Mouse (Mus musculus): Measurements from ENCODE around the gene Zdhhc23.

The Zdhhc23 gene

GRCm38 (mm10) chr16:43970426-43970825 lies 9.2 kb downstream of the Zdhhc23 start:
- DNase-seq (ENCODE audit: low spot score) = no peak

DNA sequence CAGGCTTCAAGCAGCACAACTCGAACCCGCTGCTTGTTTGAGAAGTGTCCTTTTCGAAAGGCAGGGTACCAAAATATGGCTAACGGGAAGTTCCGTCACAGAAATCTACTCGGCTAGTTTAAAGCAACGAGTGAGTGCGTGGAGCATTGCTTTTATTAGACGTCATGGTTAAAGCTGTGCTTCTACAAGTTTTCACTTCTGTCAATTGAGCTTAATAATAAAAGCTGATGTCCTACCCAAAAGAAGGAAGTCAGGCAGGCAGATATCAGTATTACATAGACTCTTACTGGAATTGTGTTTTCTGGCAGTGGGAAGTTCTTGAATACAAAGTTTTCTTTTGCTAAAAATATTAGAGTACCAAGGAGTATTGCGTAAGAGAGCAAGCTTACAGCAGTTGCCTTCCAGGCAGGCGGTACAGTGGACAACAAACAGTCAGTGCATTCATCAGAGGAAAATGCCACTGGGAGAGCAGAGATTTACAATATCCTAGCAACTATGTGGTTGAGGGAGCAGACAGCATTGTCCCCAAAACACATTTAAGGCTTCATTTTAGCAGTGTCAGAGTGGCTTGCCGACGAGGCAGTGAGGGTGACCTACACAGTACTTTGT lies 13.7 kb downstream of the Zdhhc23 start:
- DNase-seq (ENCODE audit: low spot score) = no peak

GRCm38 (mm10) chr16:43963780-43964179 lies 15.8 kb downstream of the Zdhhc23 start:
- no peak for DNase-seq (ENCODE audit: low spot score)

DNA sequence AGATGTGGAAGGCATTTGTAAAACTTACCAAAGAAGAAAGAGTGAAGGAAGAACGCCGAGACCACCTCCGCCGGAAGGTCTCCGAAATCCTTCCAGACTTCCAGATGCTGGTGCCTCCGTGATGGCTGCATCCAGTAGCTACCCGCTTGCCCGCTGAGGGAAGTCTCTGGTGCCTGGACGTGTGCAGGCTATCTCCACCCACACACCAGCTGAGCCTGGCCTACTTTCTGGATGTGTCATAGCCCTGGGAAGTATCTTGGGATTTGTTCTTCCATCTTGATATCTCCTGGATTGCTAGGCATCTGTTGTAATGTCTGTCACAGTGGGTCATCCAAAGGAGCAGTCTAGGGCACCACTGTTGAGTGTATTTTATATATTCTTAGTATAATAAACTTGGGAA lies 16.3 kb downstream of the Zdhhc23 start:
- DNase-seq (ENCODE audit: low spot score) = no peak

DNA sequence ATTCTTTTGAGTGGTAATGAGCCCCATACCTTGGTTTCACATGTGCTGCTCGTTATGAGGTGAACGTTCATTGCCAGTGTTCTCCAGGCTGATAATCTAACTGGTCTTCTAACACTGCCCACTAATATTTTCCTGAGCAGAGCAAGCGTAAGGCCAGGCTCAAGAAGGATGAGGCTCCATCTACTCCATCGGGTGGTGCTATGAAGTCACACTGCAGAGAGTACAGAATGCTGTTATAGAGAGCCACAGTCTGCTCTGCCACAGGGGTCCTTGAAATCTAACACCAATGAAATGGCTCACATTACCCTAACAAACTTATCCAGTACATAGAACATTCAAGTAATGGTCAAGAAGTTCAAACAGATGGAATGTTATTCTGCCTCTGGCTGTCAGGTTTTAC lies 21.6 kb downstream of the Zdhhc23 start:
- DNase-seq (ENCODE audit: low spot score) = no peak

DNA sequence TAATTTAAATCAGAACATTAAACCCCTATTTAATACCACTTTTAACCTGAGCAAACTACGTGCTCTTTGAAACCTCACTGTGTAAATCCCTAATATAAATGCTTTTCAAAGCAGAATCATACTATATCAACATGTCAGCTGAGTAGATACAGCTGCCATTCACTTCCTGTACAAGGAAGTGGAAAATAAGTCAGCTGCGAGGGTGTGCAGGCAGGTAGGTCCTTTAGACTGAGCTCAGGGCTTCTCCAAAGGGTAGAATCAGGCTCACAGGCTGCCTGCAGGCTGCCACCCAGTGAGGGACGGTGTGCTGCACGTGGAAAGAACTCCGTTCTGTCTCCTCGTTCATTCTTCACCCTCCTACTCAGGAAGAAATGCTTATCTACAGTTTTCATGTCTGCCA lies 24.7 kb downstream of the Zdhhc23 start:
- DNase-seq (ENCODE audit: low spot score) = no peak

- DNase-seq (ENCODE audit: low spot score) = no peak
Observed at GRCm38 (mm10) chr16:43951591-43951990, 28.0 kb downstream of the Zdhhc23 start.

DNA sequence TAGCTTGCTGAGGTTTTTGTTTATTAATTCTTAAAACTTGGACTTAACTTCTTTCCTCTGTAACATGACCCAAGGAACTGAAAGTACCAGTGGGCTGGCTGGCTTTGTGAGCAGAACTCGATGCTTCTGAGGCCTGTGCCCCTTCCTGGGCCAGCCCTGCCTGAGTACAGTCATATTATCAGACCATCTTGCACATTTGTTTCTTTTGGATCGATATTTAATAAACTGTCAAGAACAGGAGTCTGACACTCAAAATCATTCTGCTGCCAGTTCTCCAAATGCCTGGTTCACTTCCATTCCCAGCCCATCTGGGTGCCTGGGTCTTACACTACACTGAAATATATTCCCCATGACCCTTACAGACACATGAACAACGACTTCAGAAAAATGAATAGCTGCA lies 33.7 kb downstream of the Zdhhc23 start:
- DNase-seq (ENCODE audit: low spot score) = no peak

GRCm38 (mm10) chr16:43945351-43945750 lies 34.2 kb downstream of the Zdhhc23 start:
- no peak for DNase-seq (ENCODE audit: low spot score)

GRCm38 (mm10) chr16:43940846-43941245 lies 38.7 kb downstream of the Zdhhc23 start:
- DNase-seq (ENCODE audit: low spot score) = no peak

DNA sequence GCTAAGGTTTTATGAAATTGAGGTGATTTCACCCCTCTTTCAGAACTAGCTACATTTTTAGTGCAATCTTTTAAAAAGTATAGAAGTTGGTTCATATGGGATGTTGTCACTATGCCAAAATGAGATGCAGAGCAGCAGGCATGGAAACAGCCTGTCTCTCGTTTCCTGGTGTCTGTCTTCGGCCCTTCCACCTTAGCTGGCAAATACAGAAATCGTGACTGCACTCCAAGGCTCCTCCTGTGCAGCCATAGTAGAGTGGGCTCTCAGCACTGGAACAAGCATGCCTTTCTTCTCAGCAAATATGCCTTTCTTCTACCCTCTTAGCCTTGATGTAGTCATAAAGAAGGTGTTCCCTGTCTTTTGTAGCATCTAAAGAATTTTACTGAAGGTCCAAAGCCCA lies 43.7 kb downstream of the Zdhhc23 start:
- no peak for DNase-seq (ENCODE audit: low spot score)

DNA sequence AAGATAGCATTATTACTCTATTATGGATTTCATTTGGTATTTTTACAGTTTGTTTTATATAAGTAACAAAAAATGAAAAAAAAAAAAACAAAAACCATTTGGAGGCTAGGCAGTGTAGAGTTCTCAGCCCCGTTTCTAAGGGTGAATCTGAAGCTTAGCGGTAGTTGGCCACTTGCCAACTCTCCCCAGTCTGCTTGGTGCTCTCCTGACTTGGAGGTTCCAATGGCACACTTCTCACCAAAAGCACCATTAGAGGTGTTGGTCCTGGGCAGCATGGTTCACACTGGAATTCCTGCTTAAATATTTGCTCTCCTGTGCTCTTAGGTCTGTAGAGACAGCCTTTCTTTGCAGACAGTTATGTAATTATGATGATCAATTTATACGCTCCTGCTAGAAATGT lies 44.2 kb downstream of the Zdhhc23 start:
- DNase-seq (ENCODE audit: low spot score) = no peak

GRCm38 (mm10) chr16:43934856-43935255 lies 44.7 kb downstream of the Zdhhc23 start:
- DNase-seq (ENCODE audit: low spot score) = no peak

DNA sequence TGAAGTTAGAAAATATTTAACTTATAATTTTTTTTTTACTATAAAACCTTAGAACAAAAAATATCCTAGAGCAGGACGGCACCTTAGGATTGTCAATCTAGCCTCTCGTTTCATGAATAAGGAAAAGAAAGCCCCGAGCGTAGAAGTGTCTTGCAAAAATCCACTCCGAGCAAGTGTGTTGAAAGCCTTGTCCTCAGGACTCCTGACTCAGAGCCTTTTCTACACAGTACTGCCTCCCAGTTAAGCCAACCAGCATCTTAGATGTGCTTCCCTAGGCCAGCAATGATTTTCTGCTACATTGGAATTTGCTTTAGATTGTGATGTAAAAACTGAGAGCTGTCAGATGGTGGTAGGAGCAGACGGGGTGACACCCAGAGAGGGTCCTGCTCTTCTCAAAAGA lies 46.5 kb downstream of the Zdhhc23 start:
- no peak for DNase-seq (ENCODE audit: low spot score)

GRCm38 (mm10) chr16:43932319-43932718 lies 47.3 kb downstream of the Zdhhc23 start:
- DNase-seq (ENCODE audit: low spot score) = no peak

DNA sequence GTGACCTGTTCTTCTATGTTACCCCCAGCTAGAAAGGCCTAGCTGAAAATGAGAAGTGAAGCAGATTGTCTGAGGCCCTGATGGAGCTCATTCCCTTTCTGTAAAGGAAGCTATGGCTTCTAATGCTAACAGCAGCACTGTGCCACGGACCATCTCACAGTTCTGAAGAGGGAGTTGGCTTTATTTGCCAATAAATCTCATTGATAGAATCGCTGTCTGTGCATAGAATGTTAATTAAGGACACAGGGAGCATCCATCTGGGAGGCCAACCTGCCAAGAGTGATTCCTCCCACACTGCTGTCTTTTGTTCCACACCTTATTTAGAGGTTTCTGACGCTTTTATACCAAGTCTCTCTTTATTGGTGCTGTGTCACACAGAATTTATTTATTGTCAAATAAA lies 48.1 kb downstream of the Zdhhc23 start:
- no peak for DNase-seq (ENCODE audit: low spot score)

GRCm38 (mm10) chr16:43930577-43930976 lies 49.0 kb downstream of the Zdhhc23 start:
- DNase-seq (ENCODE audit: low spot score) = no peak

DNA sequence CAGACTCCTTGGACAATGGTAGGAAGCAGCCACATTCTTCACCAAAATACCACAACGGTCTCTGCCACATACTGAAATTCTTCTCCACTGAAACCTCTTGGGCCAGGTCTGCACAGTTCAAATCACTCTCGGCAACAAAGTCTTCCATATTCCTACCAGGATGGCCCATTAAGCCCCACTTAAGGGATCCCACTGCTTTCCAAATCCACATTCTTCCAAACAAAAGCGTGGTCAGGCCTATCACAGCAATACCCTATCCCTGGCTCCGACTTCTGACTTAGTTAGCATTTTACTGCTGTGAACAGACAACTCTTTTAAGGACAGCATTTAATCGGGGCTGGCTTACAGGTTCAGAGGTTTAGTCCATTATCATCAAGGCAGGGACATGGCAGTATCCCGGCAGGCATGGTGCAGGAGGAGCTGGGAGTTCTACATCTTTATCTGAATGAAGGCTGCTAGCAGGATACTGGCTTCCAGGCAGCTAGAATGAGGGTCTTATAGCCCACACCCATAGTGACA lies 53.2 kb downstream of the Zdhhc23 start, which contains the start of gene Qtrt2:
Qtrt2 (minus strand) TSS at position 469 of the 519 bp plus-strand sequence.
- no peak for DNase-seq (ENCODE audit: low spot score)

GRCm38 (mm10) chr16:43925846-43926245 lies 53.7 kb downstream of the Zdhhc23 start:
- no peak for DNase-seq (ENCODE audit: low spot score)

DNA sequence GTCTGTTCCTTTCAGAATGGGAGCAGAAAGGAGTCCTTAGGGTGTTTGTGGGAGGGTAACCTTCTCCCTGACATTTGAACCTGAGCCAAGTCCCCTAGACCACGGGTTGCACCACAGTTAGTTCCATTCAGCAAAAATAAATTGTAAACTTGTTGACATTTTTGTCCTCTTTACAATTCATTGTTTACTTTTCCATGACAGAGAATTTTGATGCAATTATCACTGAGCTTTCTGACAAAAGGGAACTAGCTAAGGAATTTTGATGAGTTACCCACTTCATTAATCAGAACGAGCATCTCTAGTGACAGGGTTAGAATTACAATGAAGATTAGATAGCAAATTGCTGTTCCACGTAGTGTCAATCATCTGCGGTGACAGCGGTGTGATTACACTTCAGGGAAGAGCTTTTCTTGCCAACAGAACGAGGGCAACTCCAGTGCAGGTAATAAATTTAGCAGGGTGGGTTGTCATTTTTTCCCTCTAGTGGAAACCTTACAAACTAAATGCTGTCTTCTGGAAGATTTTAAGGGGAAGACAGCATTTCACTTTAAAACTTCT lies 54.5 kb downstream of the Zdhhc23 start:
- DNase-seq (ENCODE audit: low spot score) = no peak

- DNase-seq (ENCODE audit: low spot score) = no peak
Observed at GRCm38 (mm10) chr16:43922630-43923029, 57.0 kb downstream of the Zdhhc23 start.

DNA sequence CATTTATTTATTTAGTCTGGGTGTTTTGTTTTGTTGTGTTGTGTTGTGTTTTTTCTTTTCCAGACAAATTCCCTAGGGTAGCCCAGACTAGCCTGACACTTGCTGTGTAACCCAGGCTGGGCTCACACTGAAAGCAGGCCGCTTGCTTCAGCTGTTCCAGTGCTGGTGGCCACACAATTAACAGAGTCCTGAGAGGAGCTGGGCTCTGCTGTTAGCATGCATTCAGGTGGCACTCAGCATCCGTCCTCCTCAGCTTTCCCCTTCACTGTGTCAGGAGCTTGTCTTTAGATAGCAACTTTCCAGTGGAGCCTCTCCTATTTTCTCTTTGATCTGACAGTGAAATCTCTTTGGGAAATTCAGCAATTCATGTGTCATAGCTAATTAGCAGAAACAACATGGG lies 57.6 kb downstream of the Zdhhc23 start:
- no peak for DNase-seq (ENCODE audit: low spot score)

DNA sequence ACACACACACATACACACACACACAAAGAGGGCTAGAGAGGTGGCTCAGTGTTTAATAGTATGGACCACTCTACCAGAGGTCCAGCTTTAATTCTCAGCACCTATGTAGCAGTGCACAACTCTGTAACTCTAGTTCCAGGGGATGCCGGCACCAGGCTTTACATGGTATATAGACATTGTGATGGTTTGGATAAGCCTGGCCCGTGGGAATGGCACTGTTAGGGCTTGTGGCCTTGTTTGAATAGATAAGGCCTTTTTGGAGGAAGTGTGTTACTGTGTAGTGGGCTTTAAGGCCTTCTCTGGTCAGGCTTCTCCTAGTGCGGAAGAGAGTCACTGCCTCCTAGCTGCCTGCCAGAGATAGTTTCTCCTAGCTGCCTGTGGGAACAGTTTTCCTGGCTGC lies 60.7 kb downstream of the Zdhhc23 start:
- no peak for DNase-seq (ENCODE audit: low spot score)
